ENCODE assay signal across 8 mouse cellular contexts in genomic region chr12:32910560-32911194, GRCm38 (mm10). TPM values are rescaled to one million over a fixed set of nuclear protein-coding genes. Genes with fewer than 3 reads are reported as not detected.
DNase-seq lines count a peak whose midpoint lies in the region; ATAC-seq and TF ChIP-seq lines count a peak whose summit lies in the region.

No protein-coding gene starts in this region.

- peak overlapping the region; percentile 34 for H3K4me3 ChIP-seq in forebrain, embryonic 10.5 days
- no peak overlapping the region for H3K4me3 ChIP-seq in liver, postnatal 0 days (ENCODE audit: low read depth, low read length)

- H3K27me3 ChIP-seq in forebrain, embryonic 10.5 days (ENCODE audit: poor library complexity, severe bottlenecking) = 0 out of 2 replicates have a peak, but pooled peaks cover 5% of the 10 kb centered on the region
- no peaks in the 10 kb centered on the region for H3K27me3 ChIP-seq in liver, postnatal 0 days (ENCODE audit: insufficient read depth, low read length)

- H3K9me3 ChIP-seq in forebrain, embryonic 10.5 days = no peaks in the 10 kb centered on the region
- H3K9me3 ChIP-seq in liver, postnatal 0 days (ENCODE audit: low read length) = no peaks in the 10 kb centered on the region

- H3K36me3 ChIP-seq in forebrain, embryonic 10.5 days (replicated peaks) = no peaks in the 10 kb centered on the region
- no peaks in the 10 kb centered on the region for H3K36me3 ChIP-seq in liver, postnatal 0 days (replicated peaks; ENCODE audit: insufficient read depth, low read length)

- TF ChIP-seq POLR2A in brain, embryonic 14.5 days (IDR thresholded peaks at IDR 0.05; ENCODE audit: borderline replicate concordance, extremely low read depth, insufficient read depth, insufficient read length, poor library complexity, severe bottlenecking) = no peak

- H3K27ac ChIP-seq in forebrain, embryonic 10.5 days = no peak overlapping the region
- no peak overlapping the region for H3K27ac ChIP-seq in liver, postnatal 0 days (ENCODE audit: low read depth)

- peak; percentile 75 for TF ChIP-seq CTCF in brain, embryonic 14.5 days (IDR thresholded peaks at IDR 0.05; ENCODE audit: borderline replicate concordance, extremely low read depth, insufficient read depth, insufficient read length)
- TF ChIP-seq CTCF in liver, postnatal 0 days (IDR thresholded peaks at IDR 0.05; ENCODE audit: low read depth) = peak; percentile 75

- peaks cover 13% of the 10 kb centered on the region for H3K4me1 ChIP-seq in forebrain, embryonic 10.5 days
- no peaks in the 10 kb centered on the region for H3K4me1 ChIP-seq in liver, postnatal 0 days (ENCODE audit: insufficient read depth)

- TF ChIP-seq EP300 in liver, postnatal 0 days (IDR thresholded peaks at IDR 0.05; ENCODE audit: low read depth) = no peak

- DNase-seq in right cerebral cortex, postnatal 14 days = peak; percentile 40
- DNase-seq in right cerebral cortex, adult 2 months (ENCODE audit: low spot score in 2 of 2) = no peak
- peak; percentile 85 for DNase-seq in brain, embryonic 14.5 days (ENCODE audit: low read depth)
- peak; percentile 56 for DNase-seq in forebrain, embryonic 10.5 days (ENCODE audit: extremely low spot score, low spot score)
- DNase-seq in induced T-regulatory cell, adult 2 months (ENCODE audit: low read depth) = peak; percentile 82
- peak; percentile 73 for DNase-seq in liver, postnatal 0 days
- DNase-seq in layer of hippocampus, adult 9-10 months (ENCODE audit: low spot score) = no peak

- H3K4me2 ChIP-seq in liver, postnatal 0 days (ENCODE audit: low read depth, low read length) = peak overlapping the region; percentile 49

- 0 out of 2 replicates have a peak, but pooled peaks have one; percentile 45 for ATAC-seq in liver, postnatal 0 days
- ATAC-seq in neutrophil, adult 5-6 weeks (ENCODE audit: extremely low read depth, insufficient number of reproducible peaks, low FRiP score, poor library complexity, severe bottlenecking) = peak; percentile 58; the same call in 1 of the 2 replicates

- WGBS in forebrain, embryonic 10.5 days = 39% methylated on average over 15 of the region's 15 CpGs
- 36% methylated on average over 15 of the region's 15 CpGs for WGBS in liver, postnatal 0 days (ENCODE audit: insufficient replicate concordance)

- H3K9ac ChIP-seq in liver, postnatal 0 days (replicated peaks) = no peak overlapping the region

RNA-seq across cellular contexts. Expression of gene Sypl, which starts 43.0 kb away (rescaled TPM):
- polyA plus RNA-seq in brain, embryonic 14.5 days (2012; rRNA removed) = 27.7 and 28.9 TPM in 2 replicates
- 48.6 and 52.0 TPM in 2 replicates for polyA plus RNA-seq in forebrain, embryonic 10.5 days (2016; fragmentation: Nextera tagmentation; extraction: Ambion mirVana)
- 53.8 and 53.9 TPM in 2 replicates for polyA plus RNA-seq in liver, postnatal 0 days (2015; fragmentation: Nextera tagmentation; extraction: Ambion mirVana)
- total RNA-seq in neutrophil, adult 5-6 weeks (2017) = 69.1 and 77.2 TPM in 2 replicates

Comparison
In these comparisons a context has a peak if more than half of its experiments do, and no peak if none do; other contexts are left out.
1. DNase-seq: peak in right cerebral cortex, postnatal 14 days (single experiment), brain, embryonic 14.5 days (single experiment), forebrain, embryonic 10.5 days (single experiment), induced T-regulatory cell, adult 2 months (single experiment) and liver, postnatal 0 days (single experiment); none in right cerebral cortex, adult 2 months (0 of 2) and layer of hippocampus, adult 9-10 months (single experiment).